Mouse (Mus musculus) spleen, adult 2 months (tissue): ENCODE results near the gene Rptor. TPM values are rescaled to one million over a fixed set of nuclear protein-coding genes. Genes with fewer than 3 reads are reported as not detected.

Experiments
- DNase-seq, 2 experiments: peaks; one replicate each; pipeline versions ENCODE4 v3.0.0 to v3.0.0-alpha.2; 2012 to 2021; ENCODE audit warnings: low spot score in 2 of 2, low read depth in 1 of 2
- H3K27ac ChIP-seq: fragments of 200-500 bp; 2 replicates; pipeline ENCODE4 v1.5.1; 2012; ENCODE audit warnings: low read length, inconsistent platforms; ENCODE audit not compliant: insufficient read depth
- H3K27me3 ChIP-seq: fragments of 200-500 bp; 2 replicates; pipeline ENCODE4 v1.6.1; 2012; ENCODE audit warnings: mild to moderate bottlenecking, moderate library complexity, low read length, inconsistent platforms; ENCODE audit not compliant: control insufficient read depth, insufficient read depth
- H3K36me3 ChIP-seq: fragments of 200-500 bp; 2 replicates; pipeline ENCODE4 v1.6.1; 2012; ENCODE audit warnings: mild to moderate bottlenecking, low read length, inconsistent platforms; ENCODE audit not compliant: control insufficient read depth, insufficient read depth
- H3K4me1 ChIP-seq: fragments of 200-500 bp; 2 replicates; pipeline ENCODE4 v1.6.1; 2011; ENCODE audit warnings: inconsistent platforms; ENCODE audit not compliant: control insufficient read depth, insufficient read depth, insufficient read length
- H3K4me3 ChIP-seq: fragments of 200-500 bp; 2 replicates; pipeline ENCODE4 v1.5.1; 2011; ENCODE audit warnings: mild to moderate bottlenecking, inconsistent platforms; ENCODE audit not compliant: insufficient read depth, insufficient read length; ENCODE audit errors: extremely low read depth
- CTCF ChIP-seq: fragments of 200-500 bp; IDR thresholded peaks from 2 replicates; pipeline ENCODE4 v1.5.1; 2011; ENCODE audit warnings: mild to moderate bottlenecking, inconsistent platforms; ENCODE audit not compliant: insufficient read depth, insufficient read length, insufficient replicate concordance; ENCODE audit errors: extremely low read depth
- POLR2A ChIP-seq: fragments of 200-500 bp; IDR thresholded peaks from 2 replicates; pipeline ENCODE4 v1.6.1; 2011; ENCODE audit warnings: low read depth, low read length, inconsistent platforms
- WGBS: fragments of 180-500 bp; shearing (Covaris S2); methylation state at CpG from one replicate; pipeline ENCODE4 v1.1.7; 2018; 5-methylcytosine and 5-hydroxymethylcytosine counted together
- polyA plus RNA-seq: library from polyadenylated mRNA; depleted of rRNA; stranded (reverse); fragments of >200 nt; gene quantifications from 2 replicates; pipeline ENCODE4 v1.2.3, GENCODE M21; 2012

The Rptor gene
- polyA plus RNA-seq, 1 experiment = 18.0 TPM

- H3K36me3 ChIP-seq = no peaks in the 10 kb centered on the region
- no peak overlapping the region for H3K4me3 ChIP-seq
- TF ChIP-seq POLR2A (no peak), CTCF (no peak)
These were observed 26.4 kb downstream of the Rptor start for GRCm38 (mm10) chr11:119629072-119629471.

GRCm38 (mm10) chr11:119630329-119630728 is 27.6 kb downstream of the Rptor start:
- no peak for TF ChIP-seq POLR2A
- no peak for TF ChIP-seq CTCF
- H3K27ac ChIP-seq = no peak overlapping the region
- 91% methylated on average over 5 of the region's 5 CpGs for WGBS
- no peak for DNase-seq
- H3K4me3 ChIP-seq = no peak overlapping the region
- H3K36me3 ChIP-seq = no peaks in the 10 kb centered on the region
- no peaks in the 10 kb centered on the region for H3K27me3 ChIP-seq
- no peaks in the 10 kb centered on the region for H3K4me1 ChIP-seq

More at GRCm38 (mm10) chr11:119629072-119629471, 26.4 kb downstream of the Rptor start:
- WGBS = 45% methylated on average over 3 of the region's 3 CpGs
- Histone ChIP-seq H3K4me1 (no peaks in the 10 kb centered on the region), H3K27me3 (no peaks in the 10 kb centered on the region), H3K27ac (no peak overlapping the region)
- no peak for DNase-seq

- no peaks in the 10 kb centered on the region for H3K4me1 ChIP-seq
- no peaks in the 10 kb centered on the region for H3K36me3 ChIP-seq
- no peaks in the 10 kb centered on the region for H3K27me3 ChIP-seq
- no peak overlapping the region for H3K4me3 ChIP-seq
- TF ChIP-seq CTCF (no peak), POLR2A (no peak)
- no peak overlapping the region for H3K27ac ChIP-seq
- 96% methylated on average over 3 of the region's 3 CpGs for WGBS
- no peak for DNase-seq
These were observed 28.6 kb downstream of the Rptor start for GRCm38 (mm10) chr11:119631222-119631870.

GRCm38 (mm10) chr11:119636371-119636883 is 33.7 kb downstream of the Rptor start:
- H3K27me3 ChIP-seq = no peaks in the 10 kb centered on the region
- no peak overlapping the region for H3K27ac ChIP-seq
- TF ChIP-seq POLR2A = no peak
- no peak overlapping the region for H3K4me3 ChIP-seq
- DNase-seq = no peak
- peaks cover 3% of the 10 kb centered on the region; the same call in 1 of the 2 replicates for H3K4me1 ChIP-seq
- WGBS = 92% methylated on average over 4 of the region's 4 CpGs
- H3K36me3 ChIP-seq = no peaks in the 10 kb centered on the region

GRCm38 (mm10) chr11:119637519-119637918 is 34.8 kb downstream of the Rptor start:
- WGBS = 94% methylated on average over 6 of the region's 6 CpGs
- Histone ChIP-seq H3K27ac (no peak overlapping the region), H3K27me3 (no peaks in the 10 kb centered on the region), H3K4me1 (peaks cover 3% of the 10 kb centered on the region; the same call in 1 of the 2 replicates), H3K4me3 (no peak overlapping the region), H3K36me3 (no peaks in the 10 kb centered on the region)
- no peak for DNase-seq
- TF ChIP-seq POLR2A (no peak), CTCF (no peak)

GRCm38 (mm10) chr11:119640491-119640890 is 37.8 kb downstream of the Rptor start:
- no peak overlapping the region for H3K27ac ChIP-seq
- H3K4me1 ChIP-seq = peaks cover 3% of the 10 kb centered on the region; the same call in 1 of the 2 replicates
- H3K4me3 ChIP-seq = no peak overlapping the region
- H3K27me3 ChIP-seq = no peaks in the 10 kb centered on the region
- H3K36me3 ChIP-seq = no peaks in the 10 kb centered on the region
- no peak for TF ChIP-seq POLR2A
- TF ChIP-seq CTCF = no peak
- 89% methylated on average over 9 of the region's 9 CpGs for WGBS
- no peak for DNase-seq

GRCm38 (mm10) chr11:119641831-119642381 is 39.2 kb downstream of the Rptor start:
- WGBS = 93% methylated on average over 9 of the region's 9 CpGs
- no peak for DNase-seq
- Histone ChIP-seq H3K4me3 (no peak overlapping the region), H3K27me3 (no peaks in the 10 kb centered on the region), H3K36me3 (no peaks in the 10 kb centered on the region), H3K4me1 (peaks cover 3% of the 10 kb centered on the region; the same call in 1 of the 2 replicates), H3K27ac (no peak overlapping the region)
- TF ChIP-seq POLR2A (no peak), CTCF (no peak)
